Mouse (Mus musculus): ENCODE results near the gene Gm44502.
A peak's percentile ranks its signal among the peaks of the same experiment; 100 is the strongest.

Gene Gm44502

DNA sequence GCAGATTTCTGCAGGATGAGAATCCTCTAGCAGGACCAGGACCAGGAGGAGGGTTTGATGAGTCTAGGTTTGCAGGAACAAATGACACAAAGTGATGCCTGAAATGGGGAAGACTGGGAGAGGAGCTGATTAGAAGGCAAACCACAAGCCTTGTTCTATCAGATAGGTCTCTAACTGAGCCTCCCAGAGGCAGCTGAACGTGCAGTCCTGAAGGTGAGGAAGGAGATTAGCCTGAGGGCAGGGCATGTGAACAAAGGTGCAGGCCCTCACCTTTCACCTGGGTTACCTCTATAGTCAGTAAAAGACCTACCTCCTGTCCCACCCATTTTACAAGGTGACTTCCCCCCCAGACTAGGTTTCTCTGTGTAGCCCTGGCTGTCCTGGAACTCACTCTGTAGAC, 29.8 kb downstream of the Gm44502 start:
- DNase-seq (ENCODE audit: low spot score) = no peak

- DNase-seq (ENCODE audit: low spot score) = no peak
These were observed 31.4 kb downstream of the Gm44502 start for GRCm38 (mm10) chr15:89398146-89398545.

- DNase-seq (ENCODE audit: low spot score) = no peak
These were observed 32.6 kb downstream of the Gm44502 start for GRCm38 (mm10) chr15:89396883-89397282.

- no peak for DNase-seq (ENCODE audit: low spot score)
These were observed 39.4 kb downstream of the Gm44502 start for GRCm38 (mm10) chr15:89390081-89390480.

GRCm38 (mm10) chr15:89387127-89387526, 42.4 kb downstream of the Gm44502 start:
- DNase-seq (ENCODE audit: low spot score) = no peak

DNA sequence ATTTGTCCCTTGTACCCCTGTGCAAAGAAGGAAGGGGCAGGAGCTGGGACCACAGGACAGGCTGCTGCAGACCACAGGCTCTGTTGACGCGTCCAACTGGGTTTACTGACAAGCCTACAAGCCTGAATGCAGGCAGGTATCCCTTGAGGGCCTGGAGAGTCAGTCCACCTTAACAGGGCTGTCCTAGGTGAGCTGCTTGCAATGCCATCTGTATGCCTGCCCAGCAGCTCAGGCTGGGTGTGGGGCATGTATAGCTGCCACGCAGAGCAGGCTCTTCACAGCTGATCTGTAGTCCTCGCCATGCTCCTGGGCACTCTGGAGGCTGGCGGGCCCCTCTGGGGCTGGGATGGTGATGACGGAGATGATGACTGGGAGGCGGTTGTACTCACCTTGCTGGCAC, 44.9 kb downstream of the Gm44502 start, which contains the start of gene Klhdc7b:
Gene Klhdc7b, plus strand, starts transcription at position 301 of the 400 bp plus-strand sequence.
- no peak for DNase-seq (ENCODE audit: low spot score)

DNA sequence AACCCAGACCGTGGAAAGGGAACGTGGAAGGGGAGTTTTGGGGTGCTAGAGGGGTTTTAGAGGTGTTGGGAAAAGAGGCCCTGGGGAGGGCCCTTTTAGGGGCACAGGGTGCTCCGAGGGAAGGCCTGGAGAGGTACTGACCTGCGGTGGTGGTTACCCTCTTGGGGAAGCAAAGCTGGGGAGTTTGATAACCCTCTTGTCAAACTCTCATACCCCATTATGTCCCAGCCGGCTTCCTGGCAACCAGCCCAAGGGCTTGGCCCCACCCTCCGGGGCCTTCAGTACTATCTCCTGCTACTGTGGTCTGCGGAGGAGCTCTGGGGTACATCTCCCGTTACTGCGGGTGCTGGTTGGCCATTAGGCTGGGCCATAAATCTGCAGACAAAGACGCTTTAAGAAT, 50.1 kb downstream of the Gm44502 start:
- DNase-seq (ENCODE audit: low spot score) = no peak

DNA sequence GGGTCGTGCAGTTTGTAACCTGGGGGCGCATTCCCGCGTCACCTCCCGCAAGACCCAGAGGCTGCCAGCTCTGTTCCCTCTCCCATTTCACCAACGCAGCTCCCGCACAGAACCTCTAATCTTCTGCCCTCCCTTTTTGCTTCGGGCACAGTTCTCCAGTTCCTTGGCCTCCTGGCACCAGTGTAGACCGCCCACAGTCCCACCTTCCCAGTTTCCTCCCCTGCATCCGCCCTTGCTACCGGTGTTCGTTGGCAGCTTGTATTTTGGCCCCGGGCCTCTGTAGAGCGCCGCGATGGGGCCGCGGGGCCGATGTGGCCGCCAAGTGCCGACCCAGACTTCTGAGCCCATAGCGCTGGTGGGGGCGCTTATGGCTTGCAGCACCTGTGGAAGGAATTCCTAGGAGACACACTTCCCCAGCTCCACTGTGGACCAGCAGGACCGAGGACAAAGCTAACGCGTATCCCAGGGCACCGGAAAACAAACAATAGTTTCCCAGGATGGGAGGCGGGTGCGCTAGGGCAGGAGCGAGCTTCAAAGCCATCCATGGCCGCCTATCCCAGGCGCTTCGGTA, 50.6 kb downstream of the Gm44502 start, which contains the start of gene Odf3b:
Gene Odf3b, minus strand, starts transcription at position 452 of the 571 bp plus-strand sequence.
- DNase-seq (ENCODE audit: low spot score) = no peak

DNA sequence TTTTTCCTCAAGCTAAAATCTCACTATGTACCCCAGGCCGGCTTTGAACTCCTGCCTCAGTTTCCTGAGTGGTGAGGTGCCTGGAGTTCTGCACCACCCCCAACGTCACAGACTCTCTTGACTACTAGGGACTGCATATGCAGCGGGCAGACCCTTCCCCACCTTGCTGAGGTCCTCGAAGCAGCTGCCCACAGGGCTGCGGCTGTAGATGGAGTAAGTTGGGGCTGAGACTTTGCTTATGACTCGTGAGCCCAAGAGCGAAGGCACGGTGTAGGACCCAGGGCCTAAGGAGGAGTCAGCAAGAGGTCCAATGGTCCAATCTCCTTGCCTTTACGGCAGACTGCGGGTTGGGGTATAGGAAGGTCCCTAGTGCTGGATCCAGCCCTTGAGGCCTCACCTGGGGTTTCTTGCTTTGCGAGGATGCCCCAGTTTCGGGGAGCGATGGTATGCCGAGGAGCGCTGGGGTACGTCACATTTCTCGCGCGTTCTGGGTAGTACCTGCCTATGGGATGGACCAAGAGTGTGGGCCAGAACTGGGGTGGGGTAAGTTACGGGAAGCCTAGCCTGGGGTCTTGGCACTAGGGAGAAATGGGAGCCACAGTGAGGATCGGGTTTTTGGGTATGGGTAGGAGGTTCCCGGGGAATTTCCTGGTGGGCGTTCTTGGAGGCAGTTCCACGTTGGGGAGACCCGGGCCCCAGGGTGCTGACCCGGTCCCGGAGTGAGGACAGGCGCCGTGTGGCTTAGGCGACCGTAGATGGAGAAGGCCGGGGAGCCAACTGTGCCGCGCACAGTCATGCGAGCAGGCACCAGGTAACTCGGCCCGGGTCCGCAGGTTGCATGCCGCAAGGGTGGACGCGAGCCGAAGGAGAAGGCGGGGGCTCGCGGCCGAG, 51.3 kb downstream of the Gm44502 start:
- no peak for DNase-seq (ENCODE audit: low spot score)

DNA sequence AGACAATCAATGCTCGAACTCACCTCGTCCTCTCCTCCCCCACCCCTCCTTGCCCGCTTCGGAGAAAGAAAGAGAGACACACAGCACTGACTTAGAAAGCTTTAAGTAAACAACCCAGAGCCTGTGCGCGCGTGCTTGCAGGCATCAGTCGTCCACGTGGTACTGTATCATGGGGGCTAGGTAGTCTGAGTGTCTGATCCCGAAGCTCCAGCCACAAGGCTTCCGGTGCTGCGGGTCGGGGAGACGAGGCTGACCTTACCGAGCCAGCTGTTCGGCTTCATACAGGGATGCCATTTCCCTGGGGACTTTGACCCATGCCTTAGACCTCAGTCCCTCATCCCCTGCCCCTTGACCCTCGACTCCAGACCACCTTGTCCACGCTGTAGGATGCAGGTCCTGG, 52.1 kb downstream of the Gm44502 start:
- no peak for DNase-seq (ENCODE audit: low spot score)

GRCm38 (mm10) chr15:89376957-89377356, 52.5 kb downstream of the Gm44502 start, which contains the start of gene Tymp:
Gene Tymp (minus strand): TSS chr15:89377039.
- no peak for DNase-seq (ENCODE audit: low spot score)

DNA sequence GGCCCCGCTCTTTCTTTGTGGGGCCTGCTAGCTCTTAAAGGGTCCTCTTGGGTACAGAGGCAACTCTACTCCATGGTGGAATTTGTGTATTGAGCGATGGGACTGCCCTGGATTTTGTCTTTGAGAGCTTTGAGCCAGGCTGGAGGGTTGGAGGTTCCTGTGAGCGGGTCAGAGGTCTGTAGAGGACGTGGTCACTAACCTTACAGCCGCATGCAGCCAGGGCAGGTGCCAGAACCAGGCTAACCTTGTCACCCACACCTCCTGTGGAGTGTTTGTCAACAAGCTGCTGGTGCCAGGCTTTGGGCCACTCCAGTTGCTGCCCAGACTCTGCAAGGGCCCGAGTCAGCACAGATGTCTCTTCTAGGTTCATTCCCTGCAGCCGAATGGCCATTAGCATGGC, 53.5 kb downstream of the Gm44502 start:
- DNase-seq (ENCODE audit: low spot score) = no peak

GRCm38 (mm10) chr15:89374801-89375534, 54.5 kb downstream of the Gm44502 start:
- no peak for DNase-seq (ENCODE audit: low spot score)

DNA sequence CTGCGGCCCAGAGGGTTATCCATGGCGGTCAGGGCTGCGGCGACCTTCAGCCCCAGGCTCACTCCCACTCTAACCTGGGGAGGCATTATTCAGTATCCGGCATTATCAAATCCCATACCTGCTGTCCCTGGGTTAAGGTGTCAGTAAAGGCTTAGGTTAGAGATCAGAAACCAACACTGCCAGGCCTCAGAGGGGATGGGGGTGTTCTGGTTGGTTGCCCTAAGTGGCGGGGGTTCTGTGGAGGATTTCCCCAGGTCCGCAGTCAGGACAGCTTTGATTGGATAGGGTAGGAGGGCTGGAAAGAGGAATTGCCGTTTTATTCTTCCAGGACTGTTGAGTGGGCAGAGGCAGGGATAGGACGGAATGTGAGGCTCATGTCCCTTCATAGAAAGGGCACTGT, 55.2 kb downstream of the Gm44502 start:
- no peak for DNase-seq (ENCODE audit: low spot score)

GRCm38 (mm10) chr15:89373762-89374248, 55.7 kb downstream of the Gm44502 start, which contains the start of gene Sco2:
Gene Sco2 (minus strand): TSS chr15:89373846.
- peak; percentile 84 for DNase-seq (ENCODE audit: low spot score)

DNA sequence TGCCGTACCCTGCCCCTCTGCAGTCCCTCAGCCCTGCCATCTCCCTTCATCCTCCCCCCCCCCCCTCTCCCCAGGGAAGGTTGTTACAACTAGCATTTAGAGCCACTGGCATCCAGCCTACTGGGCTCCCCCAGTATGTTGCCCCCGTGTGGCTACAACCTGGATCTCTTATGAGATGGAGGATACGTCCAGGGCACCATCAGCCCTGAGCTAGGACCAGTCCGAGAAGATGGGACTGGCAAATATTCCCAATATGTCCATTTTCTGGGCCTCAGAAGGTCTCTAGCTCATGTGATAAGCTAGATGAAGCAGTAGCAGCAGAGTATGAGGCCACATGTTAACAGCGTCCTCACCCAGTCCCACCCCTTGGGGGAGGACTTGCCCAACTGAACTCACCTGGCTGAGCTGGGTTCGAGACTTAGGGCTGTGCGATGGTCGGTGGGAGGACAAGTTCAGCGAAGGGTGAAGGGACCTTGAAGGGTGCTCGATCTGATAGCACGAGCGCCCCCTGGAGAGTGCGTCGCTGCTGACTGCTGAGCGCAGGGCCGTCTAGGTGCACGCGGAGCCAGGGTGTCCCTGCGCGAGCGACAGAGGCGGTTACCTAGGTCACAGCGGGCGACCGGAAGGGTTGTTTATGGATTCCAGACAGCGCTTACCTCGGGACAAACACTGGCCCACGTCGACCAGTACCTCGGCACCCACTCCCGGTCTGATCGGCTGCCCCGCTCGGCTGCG, 56.3 kb downstream of the Gm44502 start:
- peak; percentile 79 for DNase-seq (ENCODE audit: low spot score)

DNA sequence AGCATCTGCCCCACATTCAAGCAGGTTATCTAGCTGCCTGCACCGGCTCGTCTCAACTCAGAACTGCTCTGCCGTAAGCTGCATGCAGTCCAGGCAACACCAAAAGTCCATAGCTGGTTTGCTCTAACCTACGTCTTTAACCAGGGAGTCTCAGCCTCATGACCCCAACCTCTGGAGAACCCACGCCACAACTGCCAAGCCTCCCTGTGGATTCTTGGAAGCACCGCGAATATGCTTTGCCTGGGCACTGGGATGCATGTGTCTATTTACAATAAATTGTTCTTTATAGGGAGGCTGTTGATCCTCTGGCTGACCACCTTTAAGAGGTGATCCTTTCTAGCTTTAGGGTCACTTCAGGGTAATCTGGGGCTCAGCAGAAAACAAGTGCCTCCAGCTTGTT, 57.0 kb downstream of the Gm44502 start:
- DNase-seq (ENCODE audit: low spot score) = no peak

DNA sequence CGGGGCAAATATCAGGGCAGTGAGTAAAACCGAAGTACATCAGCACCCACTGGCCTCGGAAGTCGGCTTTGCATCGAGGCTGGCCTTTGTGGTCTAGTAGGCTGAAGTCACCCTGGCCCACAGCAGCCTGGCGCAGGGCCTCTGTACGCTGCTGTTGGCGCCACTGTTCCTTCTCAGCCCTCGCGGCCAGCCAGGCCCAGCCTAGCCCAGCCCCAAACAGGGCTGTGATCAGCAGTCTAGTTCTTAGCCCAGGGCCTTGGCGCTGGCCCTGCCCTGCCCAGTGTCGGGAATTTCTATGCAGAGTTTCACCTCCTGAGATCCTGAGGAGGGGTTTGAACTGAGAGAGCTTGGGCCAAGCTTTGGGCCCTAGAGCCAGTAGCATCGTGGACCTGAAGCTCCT, 57.4 kb downstream of the Gm44502 start:
- DNase-seq (ENCODE audit: low spot score) = no peak
